Mouse (Mus musculus): ENCODE results near the gene Tmppe. TPM values are rescaled to one million over a fixed set of nuclear protein-coding genes. Genes with fewer than 3 reads are reported as not detected.

The Tmppe gene
- polyA plus RNA-seq, 1 experiment from 2014 or later = 8.2 TPM

GRCm38 (mm10) chr9:114401685-114402080 is 778 bp downstream of the Tmppe start:
- Histone ChIP-seq H3K9me3 (no peaks in the 10 kb centered on the region), H3K27me3 (no peaks in the 10 kb centered on the region), H3K36me3 (replicated peaks) (peaks cover 24% of the 10 kb centered on the region), H3K4me3 (replicated peaks) (peak overlapping the region; percentile 81), H3K4me1 (peaks cover 12% of the 10 kb centered on the region), H3K27ac (peak overlapping the region; percentile 88), H3K9ac (peak overlapping the region; percentile 80), H3K4me2 (peak overlapping the region; percentile 75)
- 4% methylated on average over 16 of the region's 16 CpGs for WGBS
- peak; percentile 3; the same call in 1 of the 2 replicates for ATAC-seq (ENCODE audit: low FRiP score)

- ATAC-seq (ENCODE audit: low FRiP score) = no peak
- Histone ChIP-seq H3K27me3 (no peaks in the 10 kb centered on the region), H3K9ac (no peak overlapping the region), H3K4me2 (no peak overlapping the region), H3K27ac (no peak overlapping the region), H3K36me3 (replicated peaks) (peaks cover 58% of the 10 kb centered on the region), H3K4me1 (no peaks in the 10 kb centered on the region), H3K9me3 (peaks cover 9% of the 10 kb centered on the region; the same call in 1 of the 2 replicates), H3K4me3 (replicated peaks) (no peak overlapping the region)
- 91% methylated on average over 2 of the region's 2 CpGs for WGBS
Observed at GRCm38 (mm10) chr9:114407676-114408075, 6.8 kb downstream of the Tmppe start.

DNA sequence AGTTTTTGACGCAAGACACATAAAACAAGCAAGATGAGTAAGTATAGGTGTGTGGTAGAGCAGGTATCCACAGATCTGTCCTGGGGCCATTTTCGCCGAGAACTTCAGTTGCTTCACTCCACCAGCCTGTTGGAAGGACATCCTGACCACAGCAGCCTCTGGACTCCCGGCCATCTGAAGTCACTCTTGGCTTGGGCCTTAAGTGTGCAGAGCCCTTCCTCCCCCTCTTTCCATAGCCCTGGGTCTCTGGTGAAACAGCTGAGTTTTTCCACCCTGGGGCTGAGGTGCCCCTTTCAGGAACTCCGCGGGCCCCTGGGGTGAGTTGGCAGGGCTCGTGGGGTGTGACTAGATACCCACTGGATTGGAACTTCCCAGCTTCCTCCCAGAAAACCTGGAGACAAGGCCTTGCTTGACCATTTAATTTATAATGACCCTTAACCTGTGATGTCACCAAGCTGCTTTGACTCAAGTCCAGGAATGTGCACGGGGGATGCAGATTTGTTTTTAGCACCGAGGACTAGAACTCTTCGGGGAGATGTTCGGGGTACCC is 9.5 kb downstream of the Tmppe start:
- 97% methylated on average over 11 of the region's 11 CpGs for WGBS
- Histone ChIP-seq H3K27me3 (no peaks in the 10 kb centered on the region), H3K36me3 (replicated peaks) (peaks cover 47% of the 10 kb centered on the region), H3K27ac (no peak overlapping the region), H3K4me2 (no peak overlapping the region), H3K4me3 (replicated peaks) (no peak overlapping the region), H3K9me3 (peaks cover 9% of the 10 kb centered on the region; the same call in 1 of the 2 replicates), H3K4me1 (no peaks in the 10 kb centered on the region), H3K9ac (no peak overlapping the region)
- ATAC-seq (ENCODE audit: low FRiP score) = no peak

DNA sequence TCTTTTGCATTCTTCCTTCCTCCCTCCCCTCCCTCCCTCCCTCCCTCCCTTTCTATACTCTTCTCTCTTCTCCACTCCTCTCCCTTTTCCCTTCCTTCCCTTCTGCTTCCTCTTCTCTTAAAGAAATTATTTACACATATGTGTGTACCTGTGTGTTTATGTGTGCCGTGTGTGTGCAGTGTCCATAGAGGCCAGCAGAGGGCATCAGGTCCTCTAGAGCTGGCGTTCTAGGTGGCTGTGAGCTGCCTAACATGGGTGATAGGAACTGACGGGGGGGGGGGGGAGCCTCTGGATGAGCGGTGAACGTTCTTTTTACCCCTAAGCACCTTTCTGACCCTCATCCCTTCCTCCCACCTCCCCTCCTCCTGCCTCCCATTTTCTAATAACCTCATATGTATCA is 10.4 kb downstream of the Tmppe start:
- H3K4me2 ChIP-seq = no peak overlapping the region
- H3K4me3 ChIP-seq (replicated peaks) = no peak overlapping the region
- peaks cover 9% of the 10 kb centered on the region; the same call in 1 of the 2 replicates for H3K9me3 ChIP-seq
- H3K27me3 ChIP-seq = no peaks in the 10 kb centered on the region
- H3K4me1 ChIP-seq = no peaks in the 10 kb centered on the region
- no peak overlapping the region for H3K27ac ChIP-seq
- ATAC-seq (ENCODE audit: low FRiP score) = no peak
- H3K9ac ChIP-seq = no peak overlapping the region
- WGBS = 88% methylated on average over 5 of the region's 5 CpGs
- H3K36me3 ChIP-seq (replicated peaks) = peaks cover 38% of the 10 kb centered on the region

DNA sequence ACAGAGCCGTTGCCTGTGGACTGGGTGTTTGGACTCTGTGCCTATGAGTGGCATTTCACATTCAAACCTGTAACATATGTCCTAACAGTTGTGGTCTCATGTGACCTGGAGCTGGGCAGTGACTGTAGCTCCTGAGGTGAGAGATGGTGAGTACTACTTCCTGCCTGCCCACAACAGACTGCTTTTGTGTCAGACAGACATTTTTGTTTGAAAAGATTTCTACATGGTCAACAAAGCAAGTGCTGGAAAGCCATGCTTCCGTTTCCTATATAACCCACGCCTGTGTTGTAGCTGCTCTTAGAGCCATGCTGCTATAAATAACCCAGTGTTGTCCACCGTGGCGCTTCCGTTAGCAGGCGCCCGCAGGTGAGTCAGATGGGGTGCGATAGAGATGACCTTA is 11.5 kb downstream of the Tmppe start:
- Histone ChIP-seq H3K4me3 (replicated peaks) (no peak overlapping the region), H3K27me3 (no peaks in the 10 kb centered on the region), H3K27ac (no peak overlapping the region), H3K9ac (no peak overlapping the region), H3K4me1 (no peaks in the 10 kb centered on the region), H3K36me3 (replicated peaks) (peaks cover 29% of the 10 kb centered on the region), H3K4me2 (no peak overlapping the region), H3K9me3 (peaks cover 9% of the 10 kb centered on the region; the same call in 1 of the 2 replicates)
- 91% methylated on average over 9 of the region's 9 CpGs for WGBS
- no peak for ATAC-seq (ENCODE audit: low FRiP score)

GRCm38 (mm10) chr9:114413866-114414265 is 13.0 kb downstream of the Tmppe start:
- H3K36me3 ChIP-seq (replicated peaks) = peaks cover 21% of the 10 kb centered on the region
- peaks cover 9% of the 10 kb centered on the region; the same call in 1 of the 2 replicates for H3K9me3 ChIP-seq
- no peak for ATAC-seq (ENCODE audit: low FRiP score)
- H3K4me3 ChIP-seq (replicated peaks) = no peak overlapping the region
- H3K4me1 ChIP-seq = no peaks in the 10 kb centered on the region
- no peaks in the 10 kb centered on the region for H3K27me3 ChIP-seq
- H3K4me2 ChIP-seq = no peak overlapping the region
- H3K27ac ChIP-seq = no peak overlapping the region
- WGBS = 91% methylated on average over 12 of the region's 12 CpGs
- H3K9ac ChIP-seq = no peak overlapping the region

- peaks cover 9% of the 10 kb centered on the region for H3K36me3 ChIP-seq (replicated peaks)
- 22% methylated on average over 11 of the region's 11 CpGs for WGBS
Observed at GRCm38 (mm10) chr9:114415701-114416100, 14.8 kb downstream of the Tmppe start.

DNA sequence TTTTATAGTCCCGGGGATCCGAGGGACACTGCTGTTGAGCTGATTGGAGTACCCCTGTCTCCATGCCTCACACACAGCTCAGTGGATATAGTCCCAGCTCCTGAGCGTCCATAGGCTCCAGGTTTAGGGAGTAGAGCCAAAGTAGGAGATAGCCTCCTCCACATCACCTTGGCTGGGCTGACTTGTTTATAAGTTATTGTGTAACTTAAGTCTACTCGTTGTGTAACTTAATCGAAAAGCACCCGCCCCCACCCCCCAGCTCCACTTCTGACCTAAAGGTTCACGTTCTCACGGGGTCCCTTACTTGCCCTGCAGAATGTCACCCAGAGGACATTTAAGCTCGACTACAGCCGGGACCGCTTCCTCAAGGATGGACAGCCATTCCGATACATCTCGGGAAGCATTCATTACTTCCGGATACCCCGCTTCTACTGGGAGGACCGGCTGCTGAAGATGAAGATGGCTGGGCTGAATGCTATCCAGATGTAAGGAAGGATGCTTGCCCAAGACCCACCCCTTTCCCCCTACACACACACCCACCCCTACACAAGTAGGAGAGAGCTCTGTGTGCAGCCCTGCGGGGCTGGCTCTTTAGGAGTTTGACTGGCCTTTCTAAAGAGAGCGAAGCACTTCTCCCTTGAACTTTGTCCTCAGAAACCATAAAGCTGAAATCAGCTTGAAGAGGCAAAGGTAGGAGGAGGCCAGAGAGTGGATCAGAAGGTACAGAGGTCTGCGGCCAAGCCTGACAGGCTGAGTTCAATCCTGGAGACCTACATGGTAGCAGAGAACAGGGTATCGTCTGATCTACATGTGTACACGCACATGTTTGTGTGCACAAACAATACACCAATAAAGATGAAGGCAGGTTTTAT is 16.0 kb downstream of the Tmppe start:
- 95% methylated on average over 21 of the region's 21 CpGs for WGBS
- no peak overlapping the region for H3K9ac ChIP-seq

More at GRCm38 (mm10) chr9:114415701-114416100, 14.8 kb downstream of the Tmppe start:
- H3K27ac ChIP-seq = no peak overlapping the region
- ATAC-seq (ENCODE audit: low FRiP score) = no peak
- H3K4me2 ChIP-seq = no peak overlapping the region
- H3K4me1 ChIP-seq = no peaks in the 10 kb centered on the region
- H3K9me3 ChIP-seq = peaks cover 9% of the 10 kb centered on the region; the same call in 1 of the 2 replicates
- no peak overlapping the region for H3K9ac ChIP-seq
- no peaks in the 10 kb centered on the region for H3K27me3 ChIP-seq
- no peak overlapping the region for H3K4me3 ChIP-seq (replicated peaks)

GRCm38 (mm10) chr9:114418187-114418586 is 17.3 kb downstream of the Tmppe start:
- Histone ChIP-seq H3K9me3 (no peaks in the 10 kb centered on the region), H3K4me2 (no peak overlapping the region), H3K36me3 (replicated peaks) (peaks cover 4% of the 10 kb centered on the region; the same call in 1 of the 2 replicates), H3K4me1 (no peaks in the 10 kb centered on the region), H3K4me3 (replicated peaks) (no peak overlapping the region), H3K27ac (no peak overlapping the region), H3K9ac (no peak overlapping the region), H3K27me3 (no peaks in the 10 kb centered on the region)
- no peak for ATAC-seq (ENCODE audit: low FRiP score)
- 79% methylated on average over 7 of the region's 7 CpGs for WGBS

More for the DNA sequence above, 16.0 kb downstream of the Tmppe start:
- Histone ChIP-seq H3K27ac (no peak overlapping the region), H3K27me3 (no peaks in the 10 kb centered on the region), H3K9me3 (peaks cover 2% of the 10 kb centered on the region; the same call in 1 of the 2 replicates), H3K4me1 (no peaks in the 10 kb centered on the region), H3K36me3 (replicated peaks) (peaks cover 6% of the 10 kb centered on the region), H3K4me2 (no peak overlapping the region), H3K4me3 (replicated peaks) (no peak overlapping the region)
- no peak for ATAC-seq (ENCODE audit: low FRiP score)

DNA sequence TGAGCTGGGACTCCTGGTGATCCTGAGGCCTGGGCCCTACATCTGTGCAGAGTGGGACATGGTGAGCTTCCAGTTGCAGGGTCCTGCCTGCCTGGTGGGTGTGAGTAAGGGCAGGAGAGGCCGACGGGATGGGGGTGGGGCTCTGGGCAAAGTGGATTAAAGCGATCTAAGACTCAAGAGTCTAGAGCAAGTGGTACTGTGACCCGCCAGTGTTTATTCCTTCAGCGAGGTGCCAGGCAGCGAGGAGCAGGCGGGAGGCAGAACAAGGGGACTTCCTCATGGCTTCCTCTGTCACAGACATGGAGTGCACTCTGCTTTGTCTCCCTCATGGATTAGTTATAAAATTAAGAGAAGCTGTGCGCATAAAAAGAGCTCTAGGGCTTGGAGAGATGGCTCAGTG is 19.5 kb downstream of the Tmppe start:
- Histone ChIP-seq H3K4me3 (replicated peaks) (no peak overlapping the region), H3K4me2 (no peak overlapping the region), H3K36me3 (replicated peaks) (peaks cover 10% of the 10 kb centered on the region), H3K27ac (no peak overlapping the region), H3K9ac (no peak overlapping the region), H3K9me3 (peaks cover 1% of the 10 kb centered on the region; the same call in 1 of the 2 replicates), H3K4me1 (no peaks in the 10 kb centered on the region), H3K27me3 (no peaks in the 10 kb centered on the region)
- 78% methylated on average over 8 of the region's 8 CpGs for WGBS
- no peak for ATAC-seq (ENCODE audit: low FRiP score)

GRCm38 (mm10) chr9:114421045-114421444 is 20.1 kb downstream of the Tmppe start:
- no peak overlapping the region for H3K4me2 ChIP-seq
- H3K4me3 ChIP-seq (replicated peaks) = no peak overlapping the region
- H3K27me3 ChIP-seq = no peaks in the 10 kb centered on the region
- no peak for ATAC-seq (ENCODE audit: low FRiP score)
- no peaks in the 10 kb centered on the region for H3K4me1 ChIP-seq
- 75% methylated on average over 3 of the region's 3 CpGs for WGBS
- peaks cover 13% of the 10 kb centered on the region for H3K36me3 ChIP-seq (replicated peaks)
- H3K27ac ChIP-seq = no peak overlapping the region
- no peak overlapping the region for H3K9ac ChIP-seq
- H3K9me3 ChIP-seq = peaks cover 4% of the 10 kb centered on the region; the same call in 1 of the 2 replicates

- H3K27ac ChIP-seq = no peak overlapping the region
- 95% methylated on average over 7 of the region's 7 CpGs for WGBS
- no peak overlapping the region for H3K4me2 ChIP-seq
- ATAC-seq (ENCODE audit: low FRiP score) = no peak
- H3K9me3 ChIP-seq = peaks cover 4% of the 10 kb centered on the region; the same call in 1 of the 2 replicates
- H3K4me1 ChIP-seq = no peaks in the 10 kb centered on the region
- peaks cover 13% of the 10 kb centered on the region for H3K36me3 ChIP-seq (replicated peaks)
- H3K27me3 ChIP-seq = no peaks in the 10 kb centered on the region
- no peak overlapping the region for H3K9ac ChIP-seq
- no peak overlapping the region for H3K4me3 ChIP-seq (replicated peaks)
Observed at GRCm38 (mm10) chr9:114421797-114422196, 20.9 kb downstream of the Tmppe start.

Data from forebrain, embryonic 12.5 days (tissue).